Mouse (Mus musculus) bone marrow, adult 2 months (tissue): Measurements from ENCODE around the gene Slamf6.

ENCODE experiments used
- CTCF ChIP-seq: fragments of 200-500 bp; IDR thresholded peaks from 2 replicates; pipeline ENCODE4 v1.5.1; 2011; ENCODE audit warnings: low read length, control low read depth; ENCODE audit not compliant: control insufficient read depth, insufficient read depth
- POLR2A ChIP-seq: fragments of 200-500 bp; IDR thresholded peaks from 2 replicates; pipeline ENCODE4 v1.6.1; 2011; ENCODE audit warnings: low read depth, mild to moderate bottlenecking, control low read depth, low read length, borderline replicate concordance; ENCODE audit not compliant: control insufficient read depth

DNA sequence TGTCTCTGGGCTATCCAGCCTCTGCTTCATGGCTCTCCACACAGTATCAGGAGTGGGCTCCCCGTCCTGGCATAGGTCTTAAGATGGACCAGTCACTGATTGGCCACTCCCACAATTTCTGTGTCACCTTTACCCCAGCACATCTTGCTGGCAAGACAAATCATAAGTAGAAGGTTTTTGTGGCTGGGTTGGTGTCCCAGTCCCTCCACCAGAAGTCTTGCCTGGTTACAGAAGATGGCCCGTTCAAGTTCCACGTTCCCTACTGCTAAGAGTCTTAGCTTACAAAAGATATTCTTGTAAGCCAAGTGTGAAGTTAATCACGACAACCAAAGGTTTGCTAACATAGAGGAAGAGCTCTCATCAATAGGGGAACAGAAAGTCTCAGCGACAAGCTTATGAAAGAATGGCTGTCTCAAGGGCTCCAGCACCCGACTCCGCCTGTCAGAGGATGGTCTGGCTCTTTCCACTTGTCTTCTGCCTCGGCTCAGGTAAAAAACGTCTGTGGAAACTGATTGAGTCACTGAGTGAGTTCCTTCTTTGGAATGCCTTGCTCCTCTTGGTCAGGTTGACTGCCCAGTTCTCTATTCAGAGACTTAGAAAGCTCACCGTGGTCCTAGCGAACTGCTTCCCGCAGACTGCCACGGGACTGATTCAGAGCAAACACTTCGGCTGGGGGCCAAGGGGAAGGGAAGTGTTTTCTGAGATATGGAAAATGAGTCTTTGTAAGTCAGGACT lies at the start of gene Slamf6:
- TF ChIP-seq CTCF (no peak), POLR2A (no peak)
